Mouse (Mus musculus) bone marrow, adult 2 months (tissue): ENCODE results near the gene Zmym5. TPM values are rescaled to one million over a fixed set of nuclear protein-coding genes. Genes with fewer than 3 reads are reported as not detected.

Experiments
- H3K27ac ChIP-seq: fragments of 200-500 bp; 2 replicates; pipeline ENCODE4 v1.5.1; 2012; ENCODE audit warnings: low read depth, mild to moderate bottlenecking, control low read depth, inconsistent platforms, low read length; ENCODE audit not compliant: control insufficient read depth, poor library complexity, insufficient read depth
- H3K4me1 ChIP-seq: fragments of 200-500 bp; 2 replicates; pipeline ENCODE4 v1.6.1; 2011; ENCODE audit warnings: low read length; ENCODE audit not compliant: control insufficient read depth, insufficient read depth
- H3K4me3 ChIP-seq: fragments of 200-500 bp; replicated peaks from 2 replicates; pipeline ENCODE3; 2011; ENCODE audit warnings: mild to moderate bottlenecking, low read depth, low read length, control low read depth; ENCODE audit not compliant: control insufficient read depth
- CTCF ChIP-seq: fragments of 200-500 bp; IDR thresholded peaks from 2 replicates; pipeline ENCODE4 v1.5.1; 2011; ENCODE audit warnings: low read length, control low read depth; ENCODE audit not compliant: control insufficient read depth, insufficient read depth
- POLR2A ChIP-seq: fragments of 200-500 bp; IDR thresholded peaks from 2 replicates; pipeline ENCODE4 v1.6.1; 2011; ENCODE audit warnings: low read depth, mild to moderate bottlenecking, control low read depth, low read length, borderline replicate concordance; ENCODE audit not compliant: control insufficient read depth
- WGBS: fragments of 180-500 bp; shearing (Covaris S2); methylation state at CpG from one replicate; pipeline ENCODE4 v1.1.7; 2018; 5-methylcytosine and 5-hydroxymethylcytosine counted together
- polyA plus RNA-seq: library from polyadenylated mRNA; stranded (reverse); fragments of >200 nt; gene quantifications from 2 replicates; pipeline ENCODE4 v1.2.4, GENCODE M21; 2011; ENCODE audit warnings: low replicate concordance; ENCODE audit not compliant: missing spikeins, insufficient read depth, insufficient read length

Gene Zmym5
- polyA plus RNA-seq, 1 experiment, result 17.4 TPM

- no peak overlapping the region for H3K27ac ChIP-seq
- TF ChIP-seq CTCF (no peak), POLR2A (no peak)
- no peaks in the 10 kb centered on the region for H3K4me1 ChIP-seq
- H3K4me3 ChIP-seq, result no peak overlapping the region
- WGBS, result 87% methylated on average over 4 of the region's 4 CpGs
Observed at GRCm38 (mm10) chr14:56751282-56751681, 60.2 kb downstream of the Zmym5 start.

Other genes starting within 250 kb of the Zmym5 start
- gene Cenpj, start 236.3 kb downstream of the Zmym5 start, polyA plus RNA-seq, result 9.5 and 21.1 TPM in 2 replicates
- gene Parp4, start 236.1 kb downstream of the Zmym5 start, polyA plus RNA-seq, result 12.8 and 28.4 TPM in 2 replicates
- gene Mphosph8, start 143.5 kb downstream of the Zmym5 start, polyA plus RNA-seq, result 14.0 and 16.8 TPM in 2 replicates
- 21.8 and 27.4 TPM in 2 replicates for gene Pspc1, start 33.4 kb downstream of the Zmym5 start, polyA plus RNA-seq
- 10.1 and 15.5 TPM in 2 replicates for gene Zmym2, start 74.9 kb upstream of the Zmym5 start, polyA plus RNA-seq
- gene Gja3, start 246.4 kb upstream of the Zmym5 start, polyA plus RNA-seq, result not detected in 2 replicates